9 mouse cellular contexts compared by ENCODE assay signal in the genomic region with DNA sequence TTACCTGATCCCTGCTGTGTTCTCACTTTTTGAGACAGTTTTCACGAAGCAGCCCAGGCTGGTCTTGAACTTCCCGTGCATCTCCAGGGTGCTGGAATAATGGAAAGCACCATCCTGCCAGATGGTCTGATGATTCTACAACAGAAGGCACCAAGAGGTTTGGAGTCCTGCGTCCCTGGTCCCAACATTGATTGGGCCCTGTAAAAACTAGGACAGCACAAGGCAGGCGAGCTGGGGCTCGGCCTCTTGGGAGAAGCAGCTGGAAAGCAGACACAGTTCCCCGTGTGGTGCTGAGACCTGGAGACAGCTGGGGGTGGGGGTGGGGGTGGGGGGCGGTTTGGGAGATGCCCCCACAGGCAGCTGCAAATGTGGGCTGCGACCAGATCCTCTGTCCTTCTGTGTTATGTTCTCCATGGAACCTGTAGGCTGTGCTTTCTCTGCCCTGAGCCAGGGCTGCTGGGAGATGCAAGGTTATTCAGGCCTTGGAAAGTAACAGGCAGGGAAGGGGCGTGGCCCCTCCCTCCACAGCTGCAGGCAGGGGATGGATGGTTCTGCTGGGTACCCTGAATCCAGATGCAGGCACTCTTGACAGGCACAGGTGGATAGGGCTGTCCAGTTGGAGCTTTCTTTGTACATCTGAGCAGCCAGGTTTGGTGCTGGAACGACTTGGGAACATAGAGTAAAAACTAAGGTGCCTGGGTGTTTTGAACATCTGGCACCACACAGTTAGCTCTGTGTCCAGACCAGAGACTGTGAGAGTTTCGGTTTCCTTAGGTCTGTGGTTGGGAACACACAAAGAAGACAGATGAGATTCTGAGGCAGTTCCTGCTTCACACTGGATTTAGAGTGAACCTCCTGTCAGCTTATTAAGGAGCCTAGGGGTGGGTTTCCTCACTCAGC. TPM values are rescaled to one million over a fixed set of nuclear protein-coding genes. Genes with fewer than 3 reads are reported as not detected.
DNase-seq lines count a peak whose midpoint lies in the region; ATAC-seq and TF ChIP-seq lines count a peak whose summit lies in the region.
"Had no signal": no experiment of that assay in that cellular context is flagged by ENCODE, and none has a peak within 500 bp of the region (broad histone marks: within the 10 kb centered on the region; RNA-seq: fewer than 3 reads in every experiment).

No protein-coding gene starts in this region.

- peak overlapping the region; percentile 67 for H3K27ac ChIP-seq in hindbrain, embryonic 11.5 days (ENCODE audit: low read depth, low read length)
- no peak overlapping the region for H3K27ac ChIP-seq in hindbrain, embryonic 16.5 days (ENCODE audit: low read depth, low read length)
- peak overlapping the region; percentile 72 for H3K27ac ChIP-seq in embryonic facial prominence, embryonic 15.5 days (replicated peaks)
- H3K27ac ChIP-seq: liver, embryonic 13.5 days had no signal

- no peak for TF ChIP-seq POLR2A in myocyte (IDR thresholded peaks at IDR 0.05; ENCODE audit: insufficient read length, low read depth)

- H3K9me3 ChIP-seq in hindbrain, embryonic 11.5 days (ENCODE audit: control insufficient read depth, low read length), result no peaks in the 10 kb centered on the region
- no peaks in the 10 kb centered on the region for H3K9me3 ChIP-seq in hindbrain, embryonic 16.5 days (ENCODE audit: control insufficient read depth, low read length)
- H3K9me3 ChIP-seq in embryonic facial prominence, embryonic 15.5 days (replicated peaks), result no peaks in the 10 kb centered on the region
- H3K9me3 ChIP-seq: liver, embryonic 13.5 days had no signal

- no peak overlapping the region for H3K4me3 ChIP-seq in hindbrain, embryonic 11.5 days (ENCODE audit: low read depth, low read length)
- H3K4me3 ChIP-seq in hindbrain, embryonic 16.5 days (ENCODE audit: low read length), result no peak overlapping the region
- no peak overlapping the region for H3K4me3 ChIP-seq in embryonic facial prominence, embryonic 15.5 days (replicated peaks)
- no peak overlapping the region for H3K4me3 ChIP-seq in myocyte
- H3K4me3 ChIP-seq: liver, embryonic 13.5 days had no signal

- no peaks in the 10 kb centered on the region for H3K36me3 ChIP-seq in hindbrain, embryonic 11.5 days (ENCODE audit: control insufficient read depth, insufficient read depth, low read length)
- H3K36me3 ChIP-seq in hindbrain, embryonic 16.5 days (ENCODE audit: control insufficient read depth, insufficient read depth, low read length), result no peaks in the 10 kb centered on the region
- H3K36me3 ChIP-seq in embryonic facial prominence, embryonic 15.5 days, result no peaks in the 10 kb centered on the region
- no peaks in the 10 kb centered on the region for H3K36me3 ChIP-seq in myocyte (ENCODE audit: control insufficient read depth, insufficient read depth)
- H3K36me3 ChIP-seq: liver, embryonic 13.5 days had no signal

- H3K4me1 ChIP-seq in hindbrain, embryonic 11.5 days (replicated peaks; ENCODE audit: control insufficient read depth, insufficient read depth, low read length), result peaks cover 38% of the 10 kb centered on the region
- H3K4me1 ChIP-seq in hindbrain, embryonic 16.5 days (ENCODE audit: control insufficient read depth, insufficient read depth, low read depth, low read length), result peaks cover 25% of the 10 kb centered on the region
- peaks cover 63% of the 10 kb centered on the region for H3K4me1 ChIP-seq in embryonic facial prominence, embryonic 15.5 days

- no peaks in the 10 kb centered on the region for H3K79me2 ChIP-seq in myocyte (ENCODE audit: control insufficient read depth, insufficient read depth)

- 44% methylated on average over 11 of the region's 11 CpGs for WGBS in hindbrain, embryonic 11.5 days
- 46% methylated on average over 10 of the region's 11 CpGs for WGBS in hindbrain, embryonic 16.5 days
- WGBS in embryonic facial prominence, embryonic 15.5 days, result 38% methylated on average over 11 of the region's 11 CpGs

- peak; percentile 25 for DNase-seq in hindbrain, embryonic 11.5 days (ENCODE audit: low spot score)
- DNase-seq in NIH3T3 (ENCODE audit: low read depth), result peak; percentile 31
- no peak for DNase-seq in urinary bladder, postnatal 36 days (ENCODE audit: low spot score in 2 of 2)
- no peak for DNase-seq in frontal cortex, postnatal 14 days (ENCODE audit: low spot score in 2 of 2)
- DNase-seq: kidney, postnatal 14 days; liver, embryonic 13.5 days had no signal

- H3ac ChIP-seq in myocyte (ENCODE audit: control insufficient read depth, insufficient read length), result no peak overlapping the region

- no peak overlapping the region for H3K9ac ChIP-seq in hindbrain, embryonic 11.5 days (ENCODE audit: low read depth, low read length)
- no peak overlapping the region for H3K9ac ChIP-seq in hindbrain, embryonic 16.5 days (ENCODE audit: low read depth, low read length)
- no peak overlapping the region for H3K9ac ChIP-seq in embryonic facial prominence, embryonic 15.5 days
- H3K9ac ChIP-seq: liver, embryonic 13.5 days had no signal

- no peak overlapping the region for H3K4me2 ChIP-seq in hindbrain, embryonic 11.5 days (replicated peaks; ENCODE audit: low read depth, low read length)
- no peak overlapping the region for H3K4me2 ChIP-seq in hindbrain, embryonic 16.5 days (ENCODE audit: low read length)
- H3K4me2 ChIP-seq in embryonic facial prominence, embryonic 15.5 days (replicated peaks), result no peak overlapping the region
- peak overlapping the region; percentile 94 for H3K4me2 ChIP-seq in myocyte (ENCODE audit: low read depth)
- H3K4me2 ChIP-seq: liver, embryonic 13.5 days had no signal

- no peak for ATAC-seq in hindbrain, embryonic 11.5 days (ENCODE audit: low FRiP score)
- no peak for ATAC-seq in hindbrain, embryonic 16.5 days
- no peak for ATAC-seq in embryonic facial prominence, embryonic 15.5 days (ENCODE audit: insufficient number of reproducible peaks, low FRiP score, low TSS enrichment, low read depth)

- H3K27me3 ChIP-seq in hindbrain, embryonic 11.5 days (ENCODE audit: control insufficient read depth, insufficient read depth, low read length), result peaks cover 7% of the 10 kb centered on the region
- no peaks in the 10 kb centered on the region for H3K27me3 ChIP-seq in hindbrain, embryonic 16.5 days (replicated peaks; ENCODE audit: control insufficient read depth, insufficient read depth, low read length)
- no peaks in the 10 kb centered on the region for H3K27me3 ChIP-seq in embryonic facial prominence, embryonic 15.5 days
- no peaks in the 10 kb centered on the region for H3K27me3 ChIP-seq in myocyte (ENCODE audit: control insufficient read depth, insufficient read depth, insufficient read length)

TF ChIP-seq in myocyte, 11 proteins besides CTCF, POLR2A, EP300 and RAD21:
- TF ChIP-seq MYOG (IDR thresholded peaks at IDR 0.05; ENCODE audit: control insufficient read depth in 1 of 3, insufficient read depth in 1 of 3, insufficient read length in 2 of 3, low read depth in 2 of 3), result peak in 2 of 3 experiments; percentile 2 to 30
- peak in 2 of 3 experiments; percentile 42 to 54 for TF ChIP-seq MYOD1 (IDR thresholded peaks at IDR 0.05; ENCODE audit: control insufficient read depth in 1 of 3, insufficient read length in 2 of 3, low read depth in 2 of 3)
- no peak for TF ChIP-seq MAX (IDR thresholded peaks at IDR 0.05; ENCODE audit: low read depth)
- TF ChIP-seq TCF12 (IDR thresholded peaks at IDR 0.05; ENCODE audit: insufficient read depth, poor library complexity, severe bottlenecking), result no peak
- no peak for TF ChIP-seq E2F4 (IDR thresholded peaks at IDR 0.05; ENCODE audit: insufficient read depth)

RNA-seq across cellular contexts. Expression of gene Gse1, which starts 3.5 kb away (rescaled TPM):
- polyA plus RNA-seq in hindbrain, embryonic 11.5 days (2014; fragmentation: Nextera tagmentation; extraction: Ambion mirVana), result 16.5 and 17.8 TPM in 2 replicates
- 10.7 and 14.8 TPM in 2 replicates for polyA plus RNA-seq in hindbrain, embryonic 16.5 days (2015; fragmentation: Nextera tagmentation; extraction: Ambion mirVana)
- 11.1 and 12.0 TPM in 2 replicates for polyA plus RNA-seq in embryonic facial prominence, embryonic 15.5 days (2015; fragmentation: Nextera tagmentation; extraction: Ambion mirVana)
- polyA plus RNA-seq in myocyte (2012; fragmentation: generic; extraction: Trizol), result 14.7 TPM

RNA-seq across cellular contexts. Expression of gene Fam92b, which starts 47.5 kb away (rescaled TPM):
- 2.1 and 2.7 TPM in 2 replicates for polyA plus RNA-seq in hindbrain, embryonic 11.5 days (2014; fragmentation: Nextera tagmentation; extraction: Ambion mirVana)
- 1.8 and 2.6 TPM in 2 replicates for polyA plus RNA-seq in hindbrain, embryonic 16.5 days (2015; fragmentation: Nextera tagmentation; extraction: Ambion mirVana)
- polyA plus RNA-seq in embryonic facial prominence, embryonic 15.5 days (2015; fragmentation: Nextera tagmentation; extraction: Ambion mirVana), result 6.6 and 11.4 TPM in 2 replicates
- polyA plus RNA-seq in myocyte (2012; fragmentation: generic; extraction: Trizol), result not detected
- polyA plus RNA-seq: liver, embryonic 13.5 days had no signal

Comparison
In these comparisons a context has a peak if more than half of its experiments do, and no peak if none do; other contexts are left out.
1. DNase-seq: peak in hindbrain, embryonic 11.5 days (single experiment) and NIH3T3 (single experiment); none in urinary bladder, postnatal 36 days (0 of 2) and frontal cortex, postnatal 14 days (0 of 2).